Mouse (Mus musculus) neural tube, embryonic 13.5 days (tissue): ENCODE measurements at regions not wholly inside any gene's neighbourhood (a gene's known extent, or its start where the extent isn't known, plus 50 kb on each side); places are given as distances from the start of the nearest gene placed in this dataset.
A peak's percentile ranks its signal among the peaks of the same experiment; 100 is the strongest.

Experiments used
- ATAC-seq: fragments of 200-750 bp; cut with Nextera tagmentation; 2 replicates; pipeline ENCODE4 v1.8.0; 2017; ENCODE audit warnings: low read depth, mild to moderate bottlenecking, moderate TSS enrichment, moderate library complexity
- H3K27ac ChIP-seq: fragments of 300-500 bp; sonication (generic); replicated peaks from 2 replicates; pipeline ENCODE4 v1.5.1; 2015; ENCODE audit warnings: moderate library complexity, mild to moderate bottlenecking, inconsistent platforms
- H3K27me3 ChIP-seq: fragments of 300-500 bp; sonication (generic); 2 replicates; pipeline ENCODE4 v1.6.1; 2015; ENCODE audit warnings: mild to moderate bottlenecking, inconsistent platforms
- H3K36me3 ChIP-seq: fragments of 300-500 bp; sonication (generic); 2 replicates; pipeline ENCODE4 v1.6.1; 2015; ENCODE audit warnings: mild to moderate bottlenecking, inconsistent platforms
- H3K4me1 ChIP-seq: fragments of 300-500 bp; sonication (generic); replicated peaks from 2 replicates; pipeline ENCODE4 v1.6.1; 2015; ENCODE audit warnings: inconsistent platforms
- H3K4me2 ChIP-seq: fragments of 300-500 bp; sonication (generic); 2 replicates; pipeline ENCODE4 v1.6.1; 2015; ENCODE audit warnings: inconsistent platforms, mild to moderate bottlenecking, moderate library complexity
- H3K4me3 ChIP-seq: fragments of 300-500 bp; sonication (generic); 2 replicates; pipeline ENCODE4 v1.5.1; 2015; ENCODE audit warnings: mild to moderate bottlenecking, inconsistent platforms
- H3K9ac ChIP-seq: fragments of 300-500 bp; sonication (generic); 2 replicates; pipeline ENCODE4 v1.6.1; 2015; ENCODE audit warnings: moderate library complexity, mild to moderate bottlenecking, inconsistent platforms
- H3K9me3 ChIP-seq: fragments of 300-500 bp; sonication (generic); 2 replicates; pipeline ENCODE4 v1.6.1; 2016; ENCODE audit warnings: inconsistent platforms
- WGBS: fragments of 180-500 bp; shearing (Covaris S2); methylation state at CpG from one replicate; pipeline ENCODE4 v1.1.7; 2015; 5-methylcytosine and 5-hydroxymethylcytosine counted together

DNA sequence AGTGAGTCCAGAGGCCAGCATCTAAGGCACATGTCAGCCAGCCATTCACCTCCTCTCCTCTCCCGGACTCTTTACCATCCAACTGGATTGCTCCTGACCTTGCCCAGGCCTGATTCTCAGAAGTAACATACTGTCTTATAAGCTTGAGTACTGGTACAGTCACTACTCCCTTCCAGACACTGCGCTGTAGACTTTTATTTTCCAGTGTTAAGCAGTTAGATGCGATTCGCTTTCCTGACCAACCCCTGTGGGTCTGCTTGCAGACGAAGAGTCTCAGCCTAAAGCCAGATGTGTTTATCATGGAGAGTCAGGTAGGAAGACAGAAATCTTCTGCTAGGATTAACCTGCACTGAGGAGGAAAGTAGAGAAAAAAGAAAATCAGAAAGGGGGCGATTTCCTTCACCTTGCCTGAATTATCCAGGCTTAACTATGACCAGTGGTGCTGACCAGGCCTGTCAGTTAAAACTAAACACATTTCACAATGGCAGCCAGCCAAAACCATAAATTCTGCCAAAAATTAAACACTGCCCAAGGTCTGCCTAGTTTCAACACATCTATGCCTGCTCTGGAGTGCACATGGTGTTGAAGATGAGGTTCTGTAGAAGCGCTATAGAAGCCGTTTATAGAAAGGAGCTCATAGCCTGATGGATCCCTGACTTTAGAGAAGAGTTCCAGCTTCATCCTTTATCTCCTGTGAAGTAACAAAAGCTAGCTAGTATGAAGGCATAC is 199.5 kb upstream of the Mctp2 start:
- no peak overlapping the region for H3K27ac ChIP-seq
- H3K4me2 ChIP-seq = no peak overlapping the region
- 85% methylated on average over 8 of the region's 8 CpGs for WGBS
- H3K4me3 ChIP-seq = no peak overlapping the region
- H3K27me3 ChIP-seq = no peaks in the 10 kb centered on the region
- ATAC-seq = no peak
- no peaks in the 10 kb centered on the region for H3K36me3 ChIP-seq
- H3K4me1 ChIP-seq = no peaks in the 10 kb centered on the region
- no peak overlapping the region for H3K9ac ChIP-seq
- H3K9me3 ChIP-seq = no peaks in the 10 kb centered on the region

- Histone ChIP-seq H3K9me3 (no peaks in the 10 kb centered on the region), H3K4me2 (no peak overlapping the region), H3K36me3 (no peaks in the 10 kb centered on the region), H3K27ac (no peak overlapping the region), H3K27me3 (no peaks in the 10 kb centered on the region), H3K9ac (no peak overlapping the region), H3K4me1 (no peaks in the 10 kb centered on the region), H3K4me3 (no peak overlapping the region)
- ATAC-seq = no peak
- 39% methylated on average over 5 of the region's 5 CpGs for WGBS
Observed at GRCm38 (mm10) chr7:72507946-72508345, 201.5 kb upstream of the Mctp2 start.

GRCm38 (mm10) chr7:72510116-72510515 is 203.7 kb upstream of the Mctp2 start:
- H3K27ac ChIP-seq = no peak overlapping the region
- no peaks in the 10 kb centered on the region for H3K36me3 ChIP-seq
- 89% methylated on average over 4 of the region's 4 CpGs for WGBS
- no peaks in the 10 kb centered on the region for H3K9me3 ChIP-seq
- no peaks in the 10 kb centered on the region for H3K27me3 ChIP-seq
- H3K9ac ChIP-seq = no peak overlapping the region
- H3K4me1 ChIP-seq = no peaks in the 10 kb centered on the region
- no peak overlapping the region for H3K4me2 ChIP-seq
- no peak overlapping the region for H3K4me3 ChIP-seq
- ATAC-seq = no peak

DNA sequence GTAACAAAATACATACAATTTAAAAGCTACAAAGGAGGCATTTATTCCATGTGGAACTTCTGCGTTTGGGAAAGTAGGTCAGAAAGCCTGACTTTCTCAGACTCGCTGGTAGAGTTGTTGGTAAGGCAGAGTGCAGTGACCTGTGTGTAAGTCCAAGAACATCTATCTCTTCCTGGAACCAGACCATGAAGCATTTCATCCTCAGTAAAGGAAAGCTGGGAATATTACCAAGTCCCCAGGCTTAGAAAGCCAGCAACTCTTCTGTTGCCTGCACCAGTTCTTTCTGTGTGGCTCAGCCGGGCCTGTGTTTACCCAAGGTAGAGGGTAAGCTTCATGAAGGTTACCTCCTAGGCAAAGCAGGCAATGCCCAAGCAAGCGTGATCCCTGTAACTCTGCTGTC is 207.0 kb upstream of the Mctp2 start:
- no peak overlapping the region for H3K27ac ChIP-seq
- H3K4me2 ChIP-seq = no peak overlapping the region
- H3K36me3 ChIP-seq = no peaks in the 10 kb centered on the region
- no peaks in the 10 kb centered on the region for H3K4me1 ChIP-seq
- H3K9me3 ChIP-seq = no peaks in the 10 kb centered on the region
- no peaks in the 10 kb centered on the region for H3K27me3 ChIP-seq
- WGBS = 88% methylated on average over 4 of the region's 4 CpGs
- no peak overlapping the region for H3K4me3 ChIP-seq
- H3K9ac ChIP-seq = no peak overlapping the region
- ATAC-seq = no peak

GRCm38 (mm10) chr7:72514851-72515250 is 208.4 kb upstream of the Mctp2 start:
- Histone ChIP-seq H3K9ac (no peak overlapping the region), H3K4me1 (0 out of 2 replicates have a peak, but pooled peaks cover 5% of the 10 kb centered on the region), H3K4me2 (no peak overlapping the region), H3K36me3 (no peaks in the 10 kb centered on the region), H3K4me3 (no peak overlapping the region), H3K27me3 (no peaks in the 10 kb centered on the region), H3K27ac (no peak overlapping the region), H3K9me3 (no peaks in the 10 kb centered on the region)
- WGBS = 83% methylated on average over 2 of the region's 2 CpGs
- no peak for ATAC-seq

GRCm38 (mm10) chr7:72518421-72518972 is 212.1 kb upstream of the Mctp2 start:
- Histone ChIP-seq H3K9ac (no peak overlapping the region), H3K9me3 (no peaks in the 10 kb centered on the region), H3K4me2 (no peak overlapping the region), H3K27ac (no peak overlapping the region), H3K4me3 (no peak overlapping the region), H3K4me1 (0 out of 2 replicates have a peak, but pooled peaks cover 5% of the 10 kb centered on the region), H3K36me3 (no peaks in the 10 kb centered on the region), H3K27me3 (no peaks in the 10 kb centered on the region)
- no peak for ATAC-seq
- WGBS = 55% methylated on average over 5 of the region's 5 CpGs

GRCm38 (mm10) chr7:72519359-72520115 is 213.1 kb upstream of the Mctp2 start:
- no peaks in the 10 kb centered on the region for H3K36me3 ChIP-seq
- no peak overlapping the region for H3K27ac ChIP-seq
- 40% methylated on average over 6 of the region's 6 CpGs for WGBS
- no peaks in the 10 kb centered on the region for H3K9me3 ChIP-seq
- H3K9ac ChIP-seq = no peak overlapping the region
- H3K4me2 ChIP-seq = no peak overlapping the region
- H3K27me3 ChIP-seq = no peaks in the 10 kb centered on the region
- ATAC-seq = no peak
- no peak overlapping the region for H3K4me3 ChIP-seq
- 0 out of 2 replicates have a peak, but pooled peaks cover 5% of the 10 kb centered on the region for H3K4me1 ChIP-seq

DNA sequence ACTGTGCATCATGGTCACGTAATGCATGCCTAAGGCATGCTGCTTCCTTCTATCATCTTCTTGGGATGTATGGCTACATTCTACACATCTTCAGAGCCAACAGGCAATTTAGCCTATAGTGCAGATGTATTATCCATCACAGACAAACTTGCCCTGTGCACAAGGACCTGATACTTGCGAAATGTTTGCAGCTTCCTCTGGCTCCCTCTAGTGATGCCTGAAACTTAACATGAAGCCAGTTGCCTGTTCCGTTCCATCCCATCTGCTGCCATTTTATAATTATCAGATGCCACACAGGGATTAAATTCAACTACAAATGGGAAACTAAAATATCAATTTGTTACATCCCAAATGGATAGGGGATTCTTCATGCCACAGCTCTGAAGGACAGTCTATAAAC is 222.5 kb upstream of the Mctp2 start:
- Histone ChIP-seq H3K4me2 (no peak overlapping the region), H3K27me3 (no peaks in the 10 kb centered on the region), H3K4me3 (no peak overlapping the region), H3K4me1 (no peaks in the 10 kb centered on the region), H3K27ac (no peak overlapping the region), H3K9ac (no peak overlapping the region), H3K9me3 (no peaks in the 10 kb centered on the region), H3K36me3 (no peaks in the 10 kb centered on the region)
- 84% methylated on average over 3 of the region's 3 CpGs for WGBS
- no peak for ATAC-seq

DNA sequence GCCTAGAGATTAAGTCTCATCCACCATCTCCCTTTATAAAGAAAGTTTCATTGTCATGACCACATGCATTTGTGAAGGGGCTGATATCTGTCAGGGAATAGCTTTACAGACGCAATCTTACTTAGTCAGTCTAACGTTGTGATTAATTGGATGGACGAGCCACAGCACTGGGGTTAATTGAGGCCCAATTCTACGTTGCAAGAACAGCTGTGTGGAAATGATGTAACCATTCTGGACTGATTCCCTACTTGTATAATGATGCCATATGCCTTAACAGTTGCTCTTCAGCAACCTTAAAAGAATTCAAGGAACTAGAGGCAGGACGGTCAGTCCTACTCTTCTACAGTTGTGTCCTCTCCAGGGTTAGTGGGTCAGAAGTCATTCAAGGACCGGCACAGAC is 231.9 kb upstream of the Mctp2 start:
- H3K4me2 ChIP-seq = no peak overlapping the region
- no peak overlapping the region for H3K27ac ChIP-seq
- H3K4me3 ChIP-seq = no peak overlapping the region
- no peak for ATAC-seq
- H3K27me3 ChIP-seq = no peaks in the 10 kb centered on the region
- no peak overlapping the region for H3K9ac ChIP-seq
- no peaks in the 10 kb centered on the region for H3K36me3 ChIP-seq
- H3K4me1 ChIP-seq = peaks cover 24% of the 10 kb centered on the region
- no peaks in the 10 kb centered on the region for H3K9me3 ChIP-seq
- 70% methylated on average over 6 of the region's 6 CpGs for WGBS

DNA sequence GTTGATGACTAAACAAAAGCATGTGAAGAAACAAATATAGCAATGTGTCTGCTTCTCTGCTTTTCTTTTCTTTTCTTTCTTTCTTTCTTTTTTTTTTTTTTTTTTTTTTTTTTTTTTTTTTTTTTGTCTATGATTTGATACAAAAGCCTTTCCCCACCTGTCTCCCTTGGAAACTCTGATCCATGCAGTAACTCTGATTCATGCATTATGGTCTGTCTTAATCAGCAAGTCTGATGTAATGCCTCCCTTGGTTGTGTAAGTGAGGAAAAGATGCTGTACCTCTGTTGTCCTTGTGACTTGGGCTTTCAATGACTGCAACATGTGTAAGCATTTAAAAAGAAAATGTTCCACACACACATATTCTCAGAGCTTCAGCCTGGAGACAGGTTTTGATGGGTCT is 233.5 kb upstream of the Mctp2 start:
- no peak for ATAC-seq
- H3K27ac ChIP-seq = no peak overlapping the region
- no peak overlapping the region for H3K4me3 ChIP-seq
- no peak overlapping the region for H3K4me2 ChIP-seq
- H3K9me3 ChIP-seq = no peaks in the 10 kb centered on the region
- no peaks in the 10 kb centered on the region for H3K27me3 ChIP-seq
- H3K36me3 ChIP-seq = no peaks in the 10 kb centered on the region
- peaks cover 32% of the 10 kb centered on the region for H3K4me1 ChIP-seq
- H3K9ac ChIP-seq = no peak overlapping the region

DNA sequence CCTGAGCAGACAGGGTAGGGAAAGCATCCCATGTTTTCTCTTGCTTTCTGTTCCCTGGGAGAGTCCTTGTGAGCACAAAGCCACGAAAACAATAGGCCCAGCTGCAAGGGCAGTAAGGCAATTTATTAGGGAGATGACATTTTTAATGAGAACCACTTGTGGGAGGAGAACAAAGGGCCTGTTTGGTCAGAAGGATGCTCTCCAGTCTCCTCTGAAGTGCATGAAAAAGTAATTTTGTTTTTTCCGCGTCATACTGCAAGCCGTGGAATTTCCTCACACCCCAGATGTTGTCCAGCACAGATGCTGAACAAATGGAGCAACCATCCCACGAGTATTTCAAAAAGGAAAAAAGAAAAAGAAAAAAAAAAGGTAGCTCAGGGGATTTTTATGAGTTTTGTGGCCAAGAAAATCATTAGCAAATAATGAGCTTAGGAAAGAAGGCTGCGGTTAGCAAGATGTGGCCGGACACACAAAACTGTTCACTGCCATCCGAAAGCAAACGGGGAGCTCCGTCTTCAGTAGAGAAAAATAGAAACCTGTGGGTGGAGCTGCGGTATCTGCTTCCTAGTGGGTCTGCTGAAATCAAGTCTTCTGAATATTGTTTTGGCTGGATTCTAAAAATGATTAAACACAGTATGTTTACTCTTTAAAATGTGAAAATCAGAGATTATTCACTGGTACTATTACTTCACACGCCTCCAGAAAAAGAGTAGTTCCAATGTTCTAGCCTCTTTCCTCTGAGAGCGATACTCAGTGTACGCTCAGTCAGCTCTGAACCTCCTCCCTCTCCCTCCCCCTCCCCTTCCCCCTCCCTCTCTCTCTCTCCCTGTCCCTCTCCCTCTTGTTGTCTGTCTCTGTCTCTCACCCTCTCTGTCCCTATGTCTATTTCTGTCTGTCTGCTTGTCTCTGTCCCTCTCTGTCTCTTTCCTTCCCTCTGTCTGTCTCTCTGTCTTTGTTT is 235.4 kb upstream of the Mctp2 start:
- H3K4me1 ChIP-seq = peaks cover 32% of the 10 kb centered on the region
- 0 out of 2 replicates have a peak overlapping the region, but pooled peaks have one; percentile 35 for H3K9ac ChIP-seq

More for the DNA sequence above, 235.4 kb upstream of the Mctp2 start:
- Histone ChIP-seq H3K27me3 (no peaks in the 10 kb centered on the region), H3K4me2 (peak overlapping the region; percentile 39), H3K9me3 (no peaks in the 10 kb centered on the region), H3K4me3 (no peak overlapping the region), H3K27ac (peak overlapping the region; percentile 59), H3K36me3 (no peaks in the 10 kb centered on the region)
- ATAC-seq = 0 out of 2 replicates have a peak, but pooled peaks have one; percentile 40
- WGBS = 5% methylated on average over 14 of the region's 14 CpGs
